Mouse (Mus musculus) frontal cortex, adult (tissue): ENCODE results near the gene Tnfrsf12a.
A peak's percentile ranks its signal among the peaks of the same experiment; 100 is the strongest.

Source experiments
- ATAC-seq: cut with Nextera tagmentation; 2 replicates; pipeline ENCODE4 v1.9.2; 2017; ENCODE audit warnings: mild to moderate bottlenecking, moderate library complexity, mixed read lengths; ENCODE audit not compliant: low TSS enrichment

Tnfrsf12a gene

GRCm38 (mm10) chr17:23677236-23677679, at the start of gene Tnfrsf12a:
Gene Tnfrsf12a, minus strand, starts transcription at chr17:23677468.
- peak; percentile 38 for ATAC-seq

- peak; percentile 53 for ATAC-seq
Measured at GRCm38 (mm10) chr17:23726758-23727142, 49.5 kb upstream of the Tnfrsf12a start.

DNA sequence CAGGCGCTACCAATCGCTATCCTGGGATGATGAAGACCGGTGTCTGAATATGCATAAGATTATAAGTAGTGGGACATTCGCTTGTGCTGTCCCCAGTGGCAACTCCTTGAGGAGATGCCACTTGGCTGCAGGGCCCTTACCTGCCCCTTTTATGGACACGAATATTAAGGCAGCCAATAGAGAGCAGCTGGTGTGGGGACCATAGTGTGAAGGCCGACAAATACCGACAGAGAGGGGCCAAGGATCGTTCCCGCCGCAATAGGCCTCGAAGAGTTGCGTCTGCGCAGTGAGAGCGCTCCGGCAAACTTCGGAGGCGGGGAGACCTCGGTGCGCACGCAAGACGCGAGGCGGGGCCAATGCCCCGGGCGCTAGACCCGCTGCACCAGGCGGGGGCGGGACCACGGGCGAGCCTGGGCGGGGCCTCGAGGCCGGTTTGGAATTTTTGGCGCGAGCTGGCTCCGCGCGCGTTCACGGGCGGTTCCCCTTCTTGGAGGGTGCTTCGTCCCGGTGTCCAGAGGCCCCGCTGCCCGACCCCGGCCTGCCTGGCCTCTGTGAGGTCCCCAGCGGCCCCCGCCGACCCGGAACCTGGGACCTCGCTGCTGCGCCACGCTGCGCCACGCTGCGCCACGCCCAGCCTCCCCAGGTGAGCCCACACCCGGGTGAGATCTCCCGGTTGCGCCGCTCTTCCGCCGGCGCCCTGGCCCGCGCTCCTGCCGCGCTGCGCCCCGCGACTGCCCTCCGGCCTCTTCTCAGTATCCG, 48.9 kb upstream of the Tnfrsf12a start, which contains the start of gene Pkmyt1:
Gene Pkmyt1, plus strand, starts transcription at position 338 of the 759 bp plus-strand sequence.
- ATAC-seq, result peak; percentile 89

DNA sequence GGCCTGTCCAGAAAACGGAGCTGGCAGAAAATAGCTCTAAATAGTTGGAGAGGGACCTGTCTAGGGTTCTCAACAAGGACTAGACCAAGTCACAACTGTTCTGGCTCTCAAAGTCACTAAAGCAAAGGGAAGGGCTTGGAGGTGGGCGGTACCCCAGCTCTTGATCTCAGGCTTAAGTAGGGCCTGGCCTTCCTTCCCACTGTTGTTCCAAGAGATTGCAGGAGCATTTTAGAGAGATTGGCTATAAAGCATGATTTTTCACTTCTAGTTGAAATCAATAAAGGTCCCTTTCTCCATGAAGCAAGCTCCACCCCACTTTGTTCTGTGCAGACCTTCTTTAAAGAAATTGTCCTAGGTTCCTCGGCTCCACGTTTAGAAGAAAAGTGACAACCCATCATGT, 48.2 kb upstream of the Tnfrsf12a start:
- ATAC-seq, result no peak

DNA sequence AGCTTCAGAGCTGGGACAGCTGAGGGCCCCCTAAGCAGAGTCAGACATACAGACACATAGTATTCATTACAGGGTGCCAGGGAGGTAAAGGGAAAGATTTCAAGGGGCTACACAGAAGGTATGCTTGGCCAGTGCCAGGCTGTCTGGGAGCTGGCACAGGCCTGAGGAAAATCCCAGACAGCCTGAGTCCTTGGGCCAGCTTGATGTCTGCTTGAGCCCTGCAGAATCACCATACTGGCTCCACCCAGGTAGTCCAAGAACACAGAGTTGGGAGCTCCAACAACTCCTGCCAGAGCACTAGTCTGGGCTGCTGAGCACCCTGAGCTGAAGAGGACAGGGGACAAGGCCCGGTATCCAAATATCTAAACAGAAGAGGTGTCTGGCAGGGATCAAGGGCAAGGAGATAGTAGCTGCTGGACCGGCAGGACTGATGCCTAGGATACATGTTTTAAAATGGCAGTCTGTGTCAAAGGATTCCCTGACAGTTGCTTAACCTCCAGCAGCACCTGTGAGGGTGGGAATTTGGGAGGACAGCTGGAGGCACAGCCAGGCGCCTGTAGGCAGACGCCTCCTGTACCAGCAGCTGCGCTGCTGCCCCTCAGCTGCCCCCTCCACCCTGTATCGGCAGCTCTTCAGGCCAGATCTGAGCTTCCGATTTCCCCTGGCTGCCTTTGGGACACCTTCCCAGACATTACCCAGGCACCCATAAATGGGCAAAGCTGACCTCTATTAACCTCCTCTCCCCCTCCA, 45.3 kb upstream of the Tnfrsf12a start, which contains the start of gene 1520401A03Rik:
Gene 1520401A03Rik, minus strand, starts transcription at position 408 of the 750 bp plus-strand sequence.
- ATAC-seq, result no peak

DNA sequence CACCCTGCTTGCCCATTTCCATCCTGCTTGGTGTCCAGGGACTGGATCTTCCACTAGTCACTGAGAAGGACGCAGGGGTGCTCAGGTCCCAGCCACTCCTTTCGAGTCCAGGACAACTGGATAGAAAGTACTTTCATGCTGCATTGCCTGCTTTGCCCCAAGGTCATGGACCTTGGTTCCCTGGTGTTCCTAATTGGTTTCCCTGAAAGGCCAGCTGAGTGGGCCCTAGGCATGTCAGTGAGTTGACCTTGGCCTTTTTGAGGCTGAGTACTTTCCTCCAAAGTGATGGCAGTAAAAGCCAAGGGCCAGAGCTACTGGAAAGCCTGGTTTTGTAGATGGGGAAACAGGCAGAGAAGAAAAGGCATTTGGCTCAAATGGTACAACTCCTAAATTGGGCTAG, 44.6 kb upstream of the Tnfrsf12a start:
- no peak for ATAC-seq

DNA sequence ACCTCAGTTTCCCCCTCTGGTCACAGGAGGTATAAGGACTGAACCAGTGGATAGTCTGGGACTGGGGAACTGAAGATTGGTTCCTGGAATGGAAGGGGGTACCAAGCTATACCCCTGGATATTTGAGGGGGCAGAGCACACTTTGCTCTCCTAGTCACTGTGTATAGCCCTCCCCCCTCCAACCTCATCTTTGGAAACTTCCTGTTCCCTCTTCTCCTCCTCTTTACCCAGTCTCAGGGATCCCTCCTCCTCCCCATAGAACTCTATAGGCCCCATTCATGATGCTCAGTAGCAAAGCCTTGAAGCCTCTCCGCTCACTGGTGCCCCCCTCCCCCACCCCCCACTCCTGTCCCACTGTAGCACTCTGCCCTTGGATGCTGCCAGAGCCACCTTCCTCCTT, 42.2 kb upstream of the Tnfrsf12a start:
- no peak for ATAC-seq

- no peak for ATAC-seq
Measured at GRCm38 (mm10) chr17:23717003-23717402, 39.7 kb upstream of the Tnfrsf12a start.

GRCm38 (mm10) chr17:23706212-23706611, 28.9 kb upstream of the Tnfrsf12a start:
- ATAC-seq, result peak; percentile 83

DNA sequence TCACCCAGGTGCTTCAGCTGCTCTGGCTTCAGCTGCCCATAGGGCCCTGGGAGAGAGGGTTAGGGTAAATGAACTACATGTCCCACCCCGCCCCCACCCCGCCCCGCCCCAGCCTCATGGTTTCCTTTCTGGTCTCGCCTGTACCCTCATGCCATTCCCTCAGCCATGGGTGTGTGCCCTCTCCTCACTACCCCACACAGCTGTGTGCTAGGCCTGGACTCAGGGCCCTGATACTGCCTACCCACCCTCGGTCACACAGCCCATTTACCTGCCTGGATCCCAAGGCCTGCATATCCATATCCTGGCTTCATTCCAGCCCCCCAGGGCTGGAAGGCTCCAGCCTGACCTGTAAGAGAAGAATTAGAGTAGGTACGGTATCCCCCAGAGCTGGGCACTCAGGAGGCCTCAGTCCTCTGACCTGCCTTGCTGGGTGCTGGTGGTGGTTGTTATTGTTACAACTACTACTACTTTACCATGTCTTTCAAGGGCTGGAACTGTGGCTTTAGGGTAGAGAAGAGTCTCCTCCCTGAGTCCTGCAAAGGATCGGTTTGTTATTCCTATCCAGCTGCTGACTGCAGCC, 28.3 kb upstream of the Tnfrsf12a start:
- ATAC-seq, result no peak

- ATAC-seq, result no peak
Measured at GRCm38 (mm10) chr17:23704741-23705140, 27.5 kb upstream of the Tnfrsf12a start.

GRCm38 (mm10) chr17:23703301-23703700, 26.0 kb upstream of the Tnfrsf12a start:
- no peak for ATAC-seq

- ATAC-seq, result peak; percentile 98
Measured at GRCm38 (mm10) chr17:23700079-23700478, 22.8 kb upstream of the Tnfrsf12a start.

DNA sequence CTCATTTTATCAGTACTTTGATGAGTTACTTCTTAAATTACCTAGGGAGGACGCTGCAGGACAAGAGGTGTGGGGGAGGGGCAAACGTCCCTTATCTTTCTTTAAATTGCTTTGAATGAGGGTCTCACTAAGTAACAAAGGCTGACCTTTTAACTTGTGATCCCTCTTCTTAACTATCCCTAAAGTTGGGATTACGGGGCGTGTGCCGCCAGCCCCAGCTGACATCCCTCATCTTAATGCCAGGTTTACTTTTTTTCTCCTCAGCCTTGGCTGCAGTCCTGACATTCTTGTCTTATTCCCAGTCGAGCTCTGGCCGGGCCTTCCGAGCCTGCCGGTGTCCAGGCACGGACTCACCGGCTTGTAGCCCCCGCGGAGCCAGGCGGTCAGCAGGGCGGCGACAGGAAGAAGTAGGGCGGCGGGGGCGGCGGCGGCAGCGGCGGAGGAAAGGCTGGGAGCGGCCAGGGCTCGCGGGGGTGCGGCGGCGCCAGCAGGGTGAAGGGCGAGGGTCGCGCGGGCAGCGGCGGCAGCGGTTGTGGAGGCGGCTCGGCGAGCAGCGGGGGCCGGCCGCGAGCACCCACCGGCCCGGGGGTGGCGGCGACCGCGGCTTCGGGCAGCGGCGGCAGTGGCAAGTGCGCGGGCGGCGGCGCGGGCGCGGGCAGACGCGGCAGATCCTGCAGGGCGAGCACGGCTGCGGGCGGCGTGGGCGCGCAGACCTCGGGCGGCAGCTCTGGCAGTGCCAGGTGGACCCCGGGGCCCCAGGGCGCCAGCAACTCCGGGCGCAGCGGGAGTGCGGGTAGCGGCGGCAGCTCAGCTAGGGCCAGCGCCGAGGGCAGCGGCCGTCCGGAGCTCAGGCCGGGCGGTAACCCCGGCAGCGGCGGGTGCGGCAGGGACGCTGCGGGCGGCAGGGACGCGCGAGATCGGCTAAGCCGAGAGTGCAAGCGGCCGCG, 22.1 kb upstream of the Tnfrsf12a start:
- ATAC-seq, result peak; percentile 53

GRCm38 (mm10) chr17:23695801-23696200, 18.5 kb upstream of the Tnfrsf12a start:
- ATAC-seq, result no peak

DNA sequence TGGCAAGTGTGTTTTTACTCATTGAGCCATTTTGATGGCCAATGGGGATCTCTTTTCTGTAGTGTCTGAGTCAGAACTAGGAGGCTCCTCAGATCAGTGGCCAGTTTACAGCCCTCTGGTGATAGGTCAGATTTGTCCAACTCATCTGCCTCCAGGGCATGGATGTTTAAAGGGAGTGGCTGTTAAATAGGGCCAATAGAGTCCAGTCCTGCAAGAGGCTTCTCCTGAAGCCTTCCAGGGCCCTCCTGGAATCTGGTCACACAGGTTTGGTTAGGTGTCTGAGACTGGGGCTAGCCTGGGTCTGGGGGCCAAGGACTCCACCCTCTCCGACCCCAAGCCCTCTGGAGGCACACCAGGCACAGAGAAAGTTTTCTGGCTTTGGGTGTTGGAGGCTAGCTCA, 17.2 kb upstream of the Tnfrsf12a start:
- ATAC-seq, result no peak

DNA sequence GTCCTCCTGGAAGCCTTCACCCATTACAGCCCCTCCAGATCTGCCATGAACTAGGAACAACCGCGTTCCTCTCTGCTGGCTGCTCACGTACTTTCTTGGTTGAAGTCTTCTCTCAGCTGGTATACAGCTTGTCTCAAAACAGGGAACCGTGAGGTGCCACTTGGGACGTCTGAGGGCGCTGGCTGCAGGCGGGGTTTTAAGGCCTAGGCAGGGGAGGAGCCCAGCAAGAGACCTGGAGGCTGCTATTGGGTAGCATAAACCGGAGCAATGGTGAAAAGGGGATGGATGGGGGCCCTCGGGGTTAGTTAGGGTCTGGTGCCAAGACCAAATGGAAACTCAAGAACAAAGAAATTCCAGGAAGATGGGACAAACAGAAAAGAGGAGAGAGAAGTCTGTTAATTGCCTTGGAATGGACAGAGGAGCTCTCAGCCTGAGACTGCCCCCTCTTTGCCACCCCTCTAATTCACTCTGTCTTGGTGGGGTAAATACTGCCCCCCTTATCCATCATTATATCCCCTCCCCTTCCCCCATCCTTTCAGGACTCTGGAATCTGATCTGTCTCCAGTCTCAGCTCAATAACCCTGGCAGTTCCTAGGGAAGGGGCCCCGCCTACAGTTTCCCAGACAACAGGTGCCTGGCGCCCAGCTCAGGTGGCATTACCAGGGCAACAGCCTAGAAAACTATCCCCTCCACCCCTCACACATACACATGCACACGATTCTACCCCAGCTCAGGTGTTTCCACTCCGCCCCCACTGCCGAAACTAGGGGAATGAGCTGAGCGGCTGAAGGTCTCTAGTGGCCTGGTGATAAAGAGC, 6.8 kb upstream of the Tnfrsf12a start, which contains the start of gene Cldn9:
Gene Cldn9, minus strand, starts transcription at position 171 of the 817 bp plus-strand sequence.
- ATAC-seq, result no peak

DNA sequence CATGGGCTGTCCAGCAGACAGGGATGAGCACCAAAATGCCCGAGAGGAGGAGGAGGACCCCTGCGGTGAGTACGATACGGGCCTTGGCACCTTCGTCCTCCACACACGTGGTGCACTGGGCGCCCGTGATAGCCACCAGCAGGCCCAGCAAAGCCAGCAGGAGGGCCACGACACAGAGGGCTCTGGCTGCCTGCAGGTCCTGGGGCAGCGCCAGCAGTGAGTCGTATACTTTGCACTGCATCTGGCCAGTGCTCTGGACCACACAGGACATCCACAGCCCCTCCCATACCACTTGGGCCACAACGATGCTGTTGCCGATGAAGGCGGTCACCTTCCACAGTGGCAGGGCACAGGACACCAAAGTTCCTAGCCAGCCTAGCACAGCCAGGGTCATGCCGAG, 6.0 kb upstream of the Tnfrsf12a start:
- no peak for ATAC-seq

DNA sequence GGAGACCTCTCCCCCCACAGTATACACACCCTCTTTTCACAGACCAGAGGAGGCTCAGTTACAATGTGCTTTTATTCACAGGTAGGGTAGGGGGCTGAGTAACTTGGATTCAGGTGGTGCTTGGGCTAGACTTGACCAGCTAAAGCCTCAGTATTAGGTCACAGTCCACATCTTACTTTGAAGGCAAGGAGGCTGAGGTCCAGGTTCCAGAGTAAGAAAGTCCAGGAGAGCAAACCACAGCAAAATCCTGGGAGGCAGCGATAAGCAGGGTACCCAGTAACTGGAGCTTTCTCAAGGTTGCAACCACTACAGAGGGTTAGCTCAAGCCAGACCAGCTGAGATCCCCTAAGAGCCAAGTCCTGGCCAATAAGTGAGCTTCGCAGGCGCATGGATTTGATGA, 5.3 kb upstream of the Tnfrsf12a start:
- no peak for ATAC-seq

DNA sequence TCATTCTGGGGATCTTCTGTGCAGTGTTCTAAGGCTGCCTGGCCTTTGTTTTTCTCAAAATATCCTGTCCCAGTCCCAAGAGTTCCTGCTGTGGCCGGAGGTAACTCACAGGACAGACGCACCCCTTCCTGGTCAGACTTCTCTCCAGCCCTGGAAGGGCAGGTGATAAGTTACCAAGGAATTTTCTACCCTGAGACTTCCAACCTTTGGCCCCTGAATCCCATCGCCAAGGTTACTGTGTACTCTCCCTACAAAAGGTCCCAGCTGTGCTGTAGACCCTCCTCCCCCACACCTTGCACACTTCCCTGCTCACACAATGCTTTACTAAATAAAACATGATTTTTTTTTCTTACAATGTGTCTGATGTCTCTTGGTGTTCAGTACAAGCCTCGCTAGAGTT, 4.8 kb upstream of the Tnfrsf12a start:
- ATAC-seq, result no peak
